Mouse (Mus musculus) olfactory bulb, adult 2 months (tissue): ENCODE measurements around the gene Kif2a. TPM values are rescaled to one million over a fixed set of nuclear protein-coding genes. Genes with fewer than 3 reads are reported as not detected.
A peak's percentile ranks its signal among the peaks of the same experiment; 100 is the strongest.

Source experiments
- H3K27ac ChIP-seq: fragments of 200-500 bp; 2 replicates; pipeline ENCODE4 v1.5.1; 2012; ENCODE audit warnings: low read depth, low read length; ENCODE audit not compliant: insufficient read depth
- H3K4me1 ChIP-seq: fragments of 200-500 bp; 2 replicates; pipeline ENCODE4 v1.6.1; 2012; ENCODE audit warnings: low read length; ENCODE audit not compliant: control insufficient read depth, insufficient read depth
- H3K4me3 ChIP-seq: fragments of 200-500 bp; 2 replicates; pipeline ENCODE4 v1.5.1; 2012; ENCODE audit warnings: mild to moderate bottlenecking, low read depth, low read length, moderate library complexity; ENCODE audit not compliant: insufficient read depth
- CTCF ChIP-seq: fragments of 200-500 bp; IDR thresholded peaks from 2 replicates; pipeline ENCODE4 v1.5.1; 2012; ENCODE audit warnings: low read depth, mild to moderate bottlenecking, low read length, moderate library complexity; ENCODE audit not compliant: insufficient read depth
- POLR2A ChIP-seq: fragments of 200-500 bp; IDR thresholded peaks from 2 replicates; pipeline ENCODE4 v1.6.1; 2012; ENCODE audit warnings: mild to moderate bottlenecking, low read depth, low read length, moderate library complexity; ENCODE audit not compliant: insufficient read depth
- WGBS: fragments of 180-500 bp; shearing (Covaris S2); methylation state at CpG from one replicate; pipeline ENCODE4 v1.1.7; 2018; 5-methylcytosine and 5-hydroxymethylcytosine counted together
- polyA plus RNA-seq: library from polyadenylated mRNA; stranded (reverse); fragments of >200 nt; gene quantifications from 2 replicates; pipeline ENCODE4 v1.2.4, GENCODE M21; 2012; ENCODE audit warnings: low replicate concordance; ENCODE audit not compliant: missing spikeins, insufficient read depth, insufficient read length

Kif2a gene
- polyA plus RNA-seq, 1 experiment = 396 TPM

GRCm38 (mm10) chr13:106946594-106947540 lies 75.1 kb downstream of the Kif2a start, which contains the start of gene Dimt1:
TSS of gene Dimt1 (plus strand) at chr13:106947127.
- Histone ChIP-seq H3K4me1 (no peaks in the 10 kb centered on the region), H3K27ac (peak within 1 kb of the TSS; percentile 58; the same call in 1 of the 2 replicates), H3K4me3 (peak within 1 kb of the TSS; percentile 71)
- under 1% methylated on average over 68 of the region's 68 CpGs for WGBS
- TF ChIP-seq CTCF (no peak), POLR2A (no peak)

- H3K27ac ChIP-seq = no peak overlapping the region
- no peak for TF ChIP-seq POLR2A
- no peak for TF ChIP-seq CTCF
- WGBS = 78% methylated on average over 9 of the region's 9 CpGs
- no peak overlapping the region for H3K4me3 ChIP-seq
- H3K4me1 ChIP-seq = no peaks in the 10 kb centered on the region
Measured at GRCm38 (mm10) chr13:106945518-106945917, 76.4 kb downstream of the Kif2a start.

DNA sequence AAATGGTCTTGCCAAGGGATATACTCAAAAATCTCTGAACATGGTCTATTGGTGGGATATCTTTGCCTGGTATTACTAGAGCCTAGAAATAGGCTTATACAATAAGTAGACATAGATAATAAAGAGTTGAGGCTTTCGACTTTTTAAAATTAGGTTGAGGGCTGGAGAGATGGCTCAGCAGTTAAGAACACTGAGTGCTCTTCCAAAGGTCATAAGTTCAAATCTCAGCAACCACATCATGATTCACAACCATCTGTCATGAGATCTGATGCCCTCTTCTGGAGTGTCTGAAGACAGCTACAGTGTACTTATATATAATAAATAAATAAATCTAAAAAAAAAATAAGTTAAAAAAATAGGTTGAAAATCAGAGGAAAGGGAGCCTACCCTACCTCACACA lies 79.2 kb downstream of the Kif2a start:
- no peak for TF ChIP-seq CTCF
- TF ChIP-seq POLR2A = no peak
- WGBS = 89% methylated on average over 1 of the region's 1 CpGs

GRCm38 (mm10) chr13:106941211-106941976 lies 80.5 kb downstream of the Kif2a start:
- 36% methylated on average over 7 of the region's 7 CpGs for WGBS
- no peak overlapping the region for H3K4me3 ChIP-seq
- TF ChIP-seq CTCF = no peak
- no peak for TF ChIP-seq POLR2A
- H3K27ac ChIP-seq = no peak overlapping the region
- no peaks in the 10 kb centered on the region for H3K4me1 ChIP-seq

More for the DNA sequence above, 79.2 kb downstream of the Kif2a start:
- no peaks in the 10 kb centered on the region for H3K4me1 ChIP-seq
- H3K4me3 ChIP-seq = no peak overlapping the region
- H3K27ac ChIP-seq = no peak overlapping the region

DNA sequence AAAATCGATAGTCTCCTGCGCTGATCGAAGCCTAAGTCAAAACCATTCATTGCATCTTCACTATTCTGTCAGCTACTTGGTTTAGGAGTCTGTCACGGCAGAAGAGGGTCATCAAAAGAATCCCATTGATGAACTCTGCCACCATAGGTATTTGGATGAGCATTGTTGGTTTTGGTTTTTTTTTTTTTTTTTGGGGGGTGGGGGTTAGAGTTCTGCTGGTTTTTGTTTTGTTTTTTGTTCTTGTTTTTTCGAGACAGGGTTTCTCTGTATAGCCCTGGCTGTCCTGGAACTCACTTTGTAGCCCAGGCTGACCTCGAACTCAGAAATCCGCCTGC lies 84.8 kb downstream of the Kif2a start:
- H3K4me3 ChIP-seq = peak overlapping the region; percentile 92
- 23% methylated on average over 7 of the region's 7 CpGs for WGBS
- no peaks in the 10 kb centered on the region; the same call in 1 of the 2 replicates for H3K4me1 ChIP-seq
- no peak for TF ChIP-seq CTCF
- no peak for TF ChIP-seq POLR2A
- no peak overlapping the region for H3K27ac ChIP-seq

- TF ChIP-seq POLR2A = 0 out of 2 replicates have a peak, but pooled peaks have one; percentile 39
- TF ChIP-seq CTCF = no peak
- Histone ChIP-seq H3K4me3 (peak within 1 kb of the TSS; percentile 92), H3K4me1 (no peaks in the 10 kb centered on the region; the same call in 1 of the 2 replicates), H3K27ac (no peak within 1 kb of the TSS)
- WGBS = under 1% methylated on average over 84 of the region's 84 CpGs
Measured at GRCm38 (mm10) chr13:106936256-106937137, 85.4 kb downstream of the Kif2a start, which contains the start of gene Ipo11. TSS of gene Ipo11 (minus strand) at chr13:106936958.

- TF ChIP-seq POLR2A (no peak), CTCF (no peak)
- 4% methylated on average over 9 of the region's 9 CpGs for WGBS
- Histone ChIP-seq H3K27ac (no peak overlapping the region), H3K4me1 (no peaks in the 10 kb centered on the region; the same call in 1 of the 2 replicates), H3K4me3 (peak overlapping the region; percentile 92)
Measured at GRCm38 (mm10) chr13:106935871-106936255, 86.1 kb downstream of the Kif2a start.

GRCm38 (mm10) chr13:106929201-106929600 lies 92.7 kb downstream of the Kif2a start:
- TF ChIP-seq POLR2A (no peak), CTCF (no peak)
- WGBS = 81% methylated on average over 2 of the region's 2 CpGs
- Histone ChIP-seq H3K4me3 (no peak overlapping the region), H3K27ac (no peak overlapping the region), H3K4me1 (no peaks in the 10 kb centered on the region)
